Mouse (Mus musculus) hindlimb bud, embryonic 11.5 days (tissue): ENCODE results near the gene Olfr147.
"Not testable (repeated sequence)": the region's sequence is repeated elsewhere in the genome, so short reads cannot be mapped to it uniquely, and the experiment has no call there.

ENCODE experiments used
- DNase-seq: peaks from one replicate; pipeline ENCODE4 v3.0.0-alpha.2; 2012; ENCODE audit warnings: low read depth, low spot score; ENCODE audit errors: extremely low spot score

Olfr147 gene

DNA sequence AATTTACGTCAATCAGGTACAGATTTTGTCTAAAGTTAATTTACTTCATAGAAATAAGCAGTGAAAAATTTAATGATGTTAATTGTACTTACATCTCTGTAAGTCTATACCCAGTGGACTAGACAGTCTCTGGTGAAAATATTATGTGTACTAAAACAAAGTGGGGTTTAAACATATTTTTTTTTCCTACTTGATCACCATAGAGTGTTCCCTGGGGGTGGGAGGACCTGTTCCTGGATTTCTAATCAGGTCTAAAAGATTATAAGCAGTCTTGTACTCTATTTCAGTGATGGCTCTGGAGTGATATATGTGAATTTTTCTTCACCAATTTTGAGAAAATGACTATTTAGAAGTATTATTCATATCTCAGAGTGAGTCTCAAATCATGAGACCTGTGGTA, at the start of gene Olfr147:
TSS of gene Olfr147 (plus strand) at position 301 of the 400 bp plus-strand sequence.
- no peak for DNase-seq

DNA sequence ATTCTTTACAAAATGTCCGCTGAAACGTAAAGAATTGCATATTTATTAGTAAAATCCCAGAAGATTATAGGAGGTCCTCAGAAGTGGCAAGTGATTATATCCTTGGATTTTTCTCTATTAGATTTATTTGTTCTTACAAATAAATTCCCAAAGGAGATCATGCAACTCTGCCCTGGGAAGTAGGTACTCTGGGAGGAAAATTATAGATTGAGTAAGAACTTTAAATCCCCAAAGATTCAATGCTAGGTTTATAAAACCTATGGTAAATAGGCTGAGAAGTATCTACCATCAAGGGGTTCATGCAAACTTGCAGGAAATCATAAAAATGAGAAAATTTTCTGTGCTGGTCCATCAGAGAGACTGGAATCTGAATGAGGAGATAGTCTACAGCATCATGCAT, 34.9 kb upstream of the Olfr147 start, which contains the start of gene Olfr250:
TSS of gene Olfr250 (plus strand) at position 301 of the 400 bp plus-strand sequence.
- DNase-seq = no peak

- no peak for DNase-seq
Measured at GRCm38 (mm10) chr9:38376786-38377185, 24.7 kb upstream of the Olfr147 start, which contains the start of gene Olfr251. Olfr251 (plus strand) TSS chr9:38377086.

DNA sequence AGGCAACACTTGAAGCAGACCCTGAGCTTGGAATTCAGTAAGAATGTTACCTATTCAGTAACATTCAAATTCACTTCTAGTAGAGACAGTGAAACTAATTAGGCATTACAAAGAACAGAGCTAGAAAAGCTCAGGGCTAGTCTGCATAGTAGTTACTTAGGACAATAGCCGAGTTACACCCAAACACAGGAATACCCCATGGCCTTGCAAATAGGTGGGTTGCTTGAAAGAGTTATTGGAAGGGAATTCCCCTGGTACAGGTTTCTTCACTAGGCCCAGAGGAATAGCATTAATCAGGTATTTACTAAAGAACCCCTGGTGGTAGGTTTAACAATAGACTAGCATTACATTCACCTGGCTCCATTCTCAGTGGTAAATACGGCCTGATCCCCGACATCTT, 6.0 kb downstream of the Olfr147 start:
- not testable (repeated sequence) for DNase-seq

DNA sequence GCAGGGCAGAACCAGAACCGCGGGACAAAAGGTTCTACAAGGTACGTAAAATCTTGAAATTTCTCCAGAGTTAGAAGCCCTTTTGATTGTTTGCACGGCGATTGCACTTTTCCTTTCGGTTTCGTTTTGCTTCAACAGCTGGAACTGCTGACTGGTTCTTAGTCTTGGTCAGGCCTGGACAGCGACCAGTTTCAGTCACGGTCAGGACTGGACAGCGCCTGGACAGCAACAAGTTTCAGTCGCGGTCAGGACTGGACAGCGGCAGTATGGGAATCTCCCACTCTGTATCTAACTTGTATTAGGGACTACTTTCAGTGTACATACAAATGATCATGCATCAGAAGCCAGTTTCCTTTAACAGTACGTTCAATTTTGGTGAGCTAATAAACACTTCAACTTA, 12.0 kb downstream of the Olfr147 start:
- DNase-seq = not testable (repeated sequence)

GRCm38 (mm10) chr9:38423801-38424200, 22.3 kb downstream of the Olfr147 start:
- no peak for DNase-seq

- no peak for DNase-seq
Measured at GRCm38 (mm10) chr9:38427026-38427425, 25.5 kb downstream of the Olfr147 start.

DNA sequence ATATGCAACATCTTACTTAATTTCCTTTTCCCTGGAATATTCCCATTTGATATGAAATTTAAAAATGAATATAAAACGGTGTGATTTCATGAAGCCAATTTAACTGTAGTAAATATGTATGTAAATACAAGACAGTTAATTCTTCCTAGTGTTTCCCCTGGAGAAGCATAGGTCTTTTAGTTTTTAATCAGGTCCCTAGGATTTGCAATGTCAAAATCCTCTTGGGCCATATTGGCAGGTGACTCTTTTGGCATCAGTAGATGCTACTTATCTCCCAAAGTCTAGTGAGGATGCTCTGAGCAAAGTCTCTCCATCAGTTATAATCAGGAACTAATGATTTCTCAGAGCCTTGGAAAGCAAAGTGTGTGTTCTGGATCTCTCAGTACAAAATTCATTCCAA, 27.7 kb downstream of the Olfr147 start, which contains the start of gene Olfr901:
TSS of gene Olfr901 (plus strand) at position 301 of the 400 bp plus-strand sequence.
- no peak for DNase-seq

GRCm38 (mm10) chr9:38447352-38447751, 45.9 kb downstream of the Olfr147 start, which contains the start of gene Olfr902:
Olfr902 (plus strand) TSS chr9:38447652.
- DNase-seq = no peak
